ENCODE assay signal across 10 mouse cellular contexts in genomic region chr8:121248823-121249222, GRCm38 (mm10).
DNase-seq lines count a peak whose midpoint lies in the region; ATAC-seq and TF ChIP-seq lines count a peak whose summit lies in the region.
"Had no signal": no experiment of that assay in that cellular context is flagged by ENCODE, and none has a peak within 500 bp of the region (broad histone marks: within the 10 kb centered on the region; RNA-seq: fewer than 3 reads in every experiment).

No protein-coding gene starts in this region.

- WGBS in heart, adult 2 months = 36% methylated on average over 7 of the region's 7 CpGs
- 87% methylated on average over 7 of the region's 7 CpGs for whole genome bisulfite sequencing in forebrain, embryonic 13.5 days

- ATAC-seq in G1E (ENCODE audit: extremely low read depth, insufficient number of reproducible peaks, low FRiP score, poor library complexity, severe bottlenecking) = no peak
- ATAC-seq in forebrain, embryonic 13.5 days = no peak
- ATAC-seq: hindbrain, postnatal 0 days; midbrain, embryonic 16.5 days had no signal

- no peak overlapping the region for H3K27ac ChIP-seq in heart, adult 2 months
- no peak overlapping the region for H3K27ac ChIP-seq in forebrain, embryonic 13.5 days
- H3K27ac ChIP-seq: hindbrain, postnatal 0 days had no signal

- H3K4me1 ChIP-seq in G1E (ENCODE audit: insufficient read depth, low read depth, low read length) = no peaks in the 10 kb centered on the region
- peaks cover 11% of the 10 kb centered on the region for H3K4me1 ChIP-seq in heart, adult 2 months (ENCODE audit: control insufficient read depth, insufficient read depth, low read length)
- no peaks in the 10 kb centered on the region for H3K4me1 ChIP-seq in forebrain, embryonic 13.5 days

- no peak overlapping the region for H3K4me2 ChIP-seq in forebrain, embryonic 13.5 days

- TF ChIP-seq EP300 in heart, adult 2 months (IDR thresholded peaks at IDR 0.05; ENCODE audit: insufficient read depth, low read depth, low read length) = peak; percentile 81; the same call in 1 of the 2 replicates

- H3K27me3 ChIP-seq in G1E (ENCODE audit: insufficient read depth, low read length) = no peaks in the 10 kb centered on the region
- no peaks in the 10 kb centered on the region for H3K27me3 ChIP-seq in heart, adult 2 months (ENCODE audit: control insufficient read depth, insufficient read depth, low read length)
- peaks cover 4% of the 10 kb centered on the region; the same call in 1 of the 2 replicates for H3K27me3 ChIP-seq in forebrain, embryonic 13.5 days

- no peak for TF ChIP-seq POLR2A in heart, adult 2 months (IDR thresholded peaks at IDR 0.05; ENCODE audit: insufficient read depth, low read depth, low read length)

- DNase-seq in 416B (ENCODE audit: low read depth) (peak; percentile 65), G1E (ENCODE audit: low spot score) (no peak)
- peak; percentile 51 to 77 for DNase-seq in heart, adult 2 months
- DNase-seq in kidney, postnatal 25 days = peak; percentile 38 to 80
- DNase-seq in urinary bladder, postnatal 4 days (ENCODE audit: low spot score in 2 of 2) = no peak
- DNase-seq in urinary bladder, postnatal 10 days (ENCODE audit: low spot score) = no peak
- DNase-seq: embryo, embryonic 11 days had no signal

- no peaks in the 10 kb centered on the region for H3K79me2 ChIP-seq in heart, adult 2 months (replicated peaks; ENCODE audit: control insufficient read depth, insufficient read depth, low read length)

- TF ChIP-seq CTCF in G1E (IDR thresholded peaks at IDR 0.05; ENCODE audit: low read depth, low read length) = no peak
- TF ChIP-seq CTCF in heart, adult 2 months (IDR thresholded peaks at IDR 0.05) = no peak

- H3K9ac ChIP-seq in heart, adult 2 months (ENCODE audit: low read depth, low read length) = no peak overlapping the region
- no peak overlapping the region for H3K9ac ChIP-seq in forebrain, embryonic 13.5 days

- intact Hi-C loops in heart, adult 2 months (cut with DNase I) = no loop called here

- peak overlapping the region; percentile 37; the same call in 1 of the 2 replicates for H3K4me3 ChIP-seq in G1E (ENCODE audit: low read depth, low read length)
- no peak overlapping the region for H3K4me3 ChIP-seq in heart, adult 2 months
- H3K4me3 ChIP-seq in forebrain, embryonic 13.5 days = no peak overlapping the region

- H3K36me3 ChIP-seq in G1E (replicated peaks) = no peaks in the 10 kb centered on the region
- H3K36me3 ChIP-seq in heart, adult 2 months (ENCODE audit: control insufficient read depth, insufficient read depth, low read length) = no peaks in the 10 kb centered on the region
- H3K36me3 ChIP-seq in forebrain, embryonic 13.5 days (ENCODE audit: poor library complexity, severe bottlenecking) = no peaks in the 10 kb centered on the region

- H3K9me3 ChIP-seq in G1E (replicated peaks) = peaks cover 92% of the 10 kb centered on the region
- no peaks in the 10 kb centered on the region for H3K9me3 ChIP-seq in forebrain, embryonic 13.5 days (replicated peaks)

Comparison
In these comparisons a context has a peak if more than half of its experiments do, and no peak if none do; other contexts are left out.
1. DNase-seq: peak in 416B (single experiment), heart, adult 2 months (2 of 2) and kidney, postnatal 25 days (2 of 2); none in G1E (single experiment), urinary bladder, postnatal 4 days (0 of 2) and urinary bladder, postnatal 10 days (single experiment).